Mouse (Mus musculus) kidney, adult 2 months (tissue): ENCODE results near the gene Aip. TPM values are rescaled to one million over a fixed set of nuclear protein-coding genes. Genes with fewer than 3 reads are reported as not detected.

ENCODE experiments used
- DNase-seq: peaks from one replicate; pipeline ENCODE4 v3.0.0; 2021
- H3K27ac ChIP-seq: fragments of 200-500 bp; 2 replicates; pipeline ENCODE4 v1.5.1; 2012; ENCODE audit warnings: low read depth, low read length, control low read depth, inconsistent platforms; ENCODE audit not compliant: insufficient read depth
- H3K27me3 ChIP-seq: fragments of 200-500 bp; replicated peaks from 2 replicates; pipeline ENCODE4 v1.6.1; 2012; ENCODE audit warnings: mild to moderate bottlenecking, moderate library complexity, low read length, inconsistent platforms; ENCODE audit not compliant: control insufficient read depth, insufficient read depth
- H3K36me3 ChIP-seq: fragments of 200-500 bp; 2 replicates; pipeline ENCODE4 v1.6.1; 2012; ENCODE audit warnings: mild to moderate bottlenecking, moderate library complexity, low read length, inconsistent platforms; ENCODE audit not compliant: control insufficient read depth, insufficient read depth
- H3K4me1 ChIP-seq: fragments of 200-500 bp; 2 replicates; pipeline ENCODE4 v1.6.1; 2011; ENCODE audit warnings: low read length; ENCODE audit not compliant: control insufficient read depth, insufficient read depth
- H3K4me3 ChIP-seq: fragments of 200-500 bp; 2 replicates; pipeline ENCODE4 v1.5.1; 2011; ENCODE audit warnings: mild to moderate bottlenecking, low read depth, low read length, control low read depth; ENCODE audit not compliant: insufficient read depth
- CTCF ChIP-seq: fragments of 200-500 bp; conservative IDR thresholded peaks from 2 replicates; pipeline ENCODE4 v1.5.1; 2011; ENCODE audit warnings: low read depth, mild to moderate bottlenecking, control low read depth, low read length, moderate library complexity, mixed read lengths; ENCODE audit not compliant: insufficient read depth, insufficient read length
- POLR2A ChIP-seq: fragments of 200-500 bp; IDR thresholded peaks from one replicate; pipeline ENCODE4 v1.6.1; 2011; ENCODE audit warnings: low read depth, low read length, control low read depth
- WGBS: fragments of 180-500 bp; shearing (Covaris S2); methylation state at CpG from one replicate; pipeline ENCODE4 v1.1.7; 2018; 5-methylcytosine and 5-hydroxymethylcytosine counted together
- polyA plus RNA-seq: library from polyadenylated mRNA; depleted of rRNA; stranded (reverse); fragments of >200 nt; gene quantifications from 2 replicates; pipeline ENCODE4 v1.2.3, GENCODE M21; 2012

The Aip gene
- polyA plus RNA-seq, 1 experiment: 96.2 TPM

DNA sequence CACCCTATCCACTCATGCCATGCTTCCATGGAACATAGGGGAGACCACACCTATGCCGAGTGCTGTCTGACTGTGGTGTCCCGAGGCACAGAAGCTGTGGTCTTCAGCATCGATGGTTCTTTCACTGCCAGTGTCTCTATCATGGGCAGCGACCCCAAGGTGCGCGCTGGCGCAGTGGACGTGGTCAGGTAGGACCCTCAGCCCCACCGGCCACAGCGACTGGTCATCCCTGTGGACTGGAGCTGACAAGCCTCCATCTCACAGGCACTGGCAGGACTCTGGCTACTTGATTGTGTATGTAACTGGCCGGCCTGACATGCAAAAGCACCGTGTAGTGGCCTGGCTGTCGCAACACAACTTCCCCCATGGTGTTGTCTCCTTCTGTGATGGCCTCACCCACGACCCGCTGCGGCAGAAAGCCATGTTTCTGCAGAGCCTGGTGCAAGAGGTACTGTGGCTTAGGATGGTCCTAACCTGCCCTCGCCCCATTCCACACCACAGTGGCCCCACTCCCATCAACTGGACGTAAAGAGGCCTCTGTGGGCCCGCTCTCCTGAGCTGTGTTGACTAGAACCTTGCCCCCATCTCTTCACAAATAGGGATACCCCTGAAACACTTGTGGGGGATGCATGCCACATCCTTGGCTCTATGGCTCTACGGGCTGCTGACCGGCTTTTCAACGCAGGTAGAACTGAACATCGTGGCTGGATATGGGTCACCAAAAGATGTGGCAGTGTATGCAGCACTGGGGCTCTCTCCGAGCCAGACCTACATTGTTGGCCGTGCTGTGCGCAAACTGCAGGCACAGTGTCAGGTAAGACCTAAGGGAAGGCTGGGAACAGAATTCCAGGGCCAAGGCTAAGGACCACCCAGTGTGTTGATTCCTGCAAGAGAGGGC, 13.3 kb downstream of the Aip start:
- TF ChIP-seq CTCF (no peak), POLR2A (no peak)
- no peaks in the 10 kb centered on the region for H3K36me3 ChIP-seq
- H3K27ac ChIP-seq: peak overlapping the region; percentile 65; the same call in 1 of the 2 replicates
- H3K27me3 ChIP-seq: no peaks in the 10 kb centered on the region
- DNase-seq: no peak
- no peak overlapping the region for H3K4me3 ChIP-seq
- H3K4me1 ChIP-seq: peaks cover 19% of the 10 kb centered on the region
- 95% methylated on average over 26 of the region's 26 CpGs for WGBS

DNA sequence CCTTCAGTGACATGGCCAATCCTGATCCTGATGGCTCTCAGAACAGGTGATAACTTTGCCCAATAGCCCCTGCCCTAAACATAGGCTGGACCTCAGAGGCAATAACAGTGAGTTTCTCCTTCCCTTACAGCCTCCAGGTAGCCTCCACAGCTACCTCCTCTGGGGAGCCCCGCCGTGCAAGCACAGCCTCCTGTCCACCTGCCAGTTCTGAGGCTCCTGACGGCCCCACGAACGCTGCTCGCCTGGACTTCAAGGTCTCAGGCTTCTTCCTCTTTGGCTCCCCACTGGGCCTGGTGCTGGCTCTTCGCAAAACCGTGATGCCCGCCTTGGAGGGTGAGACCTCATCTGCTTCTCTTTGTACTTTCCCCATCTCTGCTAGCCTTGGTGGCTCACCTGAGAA, 17.1 kb downstream of the Aip start:
- no peak overlapping the region for H3K27ac ChIP-seq
- H3K4me1 ChIP-seq: peaks cover 11% of the 10 kb centered on the region
- no peak for DNase-seq
- H3K36me3 ChIP-seq: no peaks in the 10 kb centered on the region
- H3K27me3 ChIP-seq: no peaks in the 10 kb centered on the region
- TF ChIP-seq CTCF: no peak
- TF ChIP-seq POLR2A: no peak
- H3K4me3 ChIP-seq: no peak overlapping the region
- 91% methylated on average over 9 of the region's 9 CpGs for WGBS

DNA sequence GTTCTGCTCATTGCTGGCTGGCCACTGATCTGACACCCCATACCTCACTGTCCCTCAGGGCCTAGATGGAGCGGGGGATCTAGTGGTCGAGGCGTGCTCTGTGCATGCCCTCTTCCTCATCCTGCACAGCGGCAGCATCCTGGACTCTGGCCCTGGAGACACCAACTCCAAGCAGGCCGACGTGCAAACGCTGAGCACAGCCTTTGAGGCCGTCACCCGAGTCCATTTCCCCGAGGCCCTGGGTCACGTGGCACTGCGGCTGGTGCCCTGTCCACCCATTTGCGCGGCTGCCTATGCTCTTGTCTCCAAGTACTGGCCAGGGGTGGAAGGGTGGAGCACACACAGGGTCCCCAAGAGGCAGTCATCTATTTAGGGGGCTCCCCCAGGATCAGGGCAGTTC, 19.0 kb downstream of the Aip start:
- Histone ChIP-seq H3K4me1 (no peaks in the 10 kb centered on the region), H3K27me3 (no peaks in the 10 kb centered on the region), H3K36me3 (no peaks in the 10 kb centered on the region), H3K4me3 (no peak overlapping the region), H3K27ac (no peak overlapping the region)
- 74% methylated on average over 14 of the region's 14 CpGs for WGBS
- DNase-seq: peak; percentile 52
- no peak for TF ChIP-seq POLR2A
- no peak for TF ChIP-seq CTCF

DNA sequence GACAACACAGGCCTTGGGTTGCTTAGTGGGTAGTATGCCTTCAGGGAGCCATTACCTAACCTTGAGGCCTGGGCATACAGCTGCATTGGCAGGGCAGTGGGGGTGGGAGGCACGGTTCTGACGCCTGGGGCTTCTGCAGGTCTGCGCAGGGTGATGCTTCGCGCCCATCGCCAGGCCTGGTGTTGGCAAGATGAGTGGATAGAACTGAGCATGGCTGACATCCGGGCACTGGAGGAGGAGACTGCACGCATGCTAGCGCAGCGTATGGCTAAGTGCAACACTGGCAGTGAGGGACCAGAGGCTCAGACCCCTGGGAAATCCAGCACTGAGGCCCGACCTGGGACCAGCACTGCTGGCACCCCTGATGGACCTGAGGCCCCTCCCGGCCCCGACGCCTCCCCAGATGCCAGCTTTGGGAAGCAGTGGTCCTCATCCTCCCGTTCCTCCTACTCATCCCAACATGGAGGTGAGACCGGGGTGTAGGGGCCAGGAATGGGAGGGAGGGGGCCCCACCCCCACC, 20.9 kb downstream of the Aip start:
- Histone ChIP-seq H3K27me3 (no peaks in the 10 kb centered on the region), H3K4me1 (no peaks in the 10 kb centered on the region), H3K36me3 (no peaks in the 10 kb centered on the region), H3K27ac (no peak overlapping the region), H3K4me3 (no peak overlapping the region)
- TF ChIP-seq POLR2A (no peak), CTCF (no peak)
- WGBS: 85% methylated on average over 16 of the region's 16 CpGs
- no peak for DNase-seq

DNA sequence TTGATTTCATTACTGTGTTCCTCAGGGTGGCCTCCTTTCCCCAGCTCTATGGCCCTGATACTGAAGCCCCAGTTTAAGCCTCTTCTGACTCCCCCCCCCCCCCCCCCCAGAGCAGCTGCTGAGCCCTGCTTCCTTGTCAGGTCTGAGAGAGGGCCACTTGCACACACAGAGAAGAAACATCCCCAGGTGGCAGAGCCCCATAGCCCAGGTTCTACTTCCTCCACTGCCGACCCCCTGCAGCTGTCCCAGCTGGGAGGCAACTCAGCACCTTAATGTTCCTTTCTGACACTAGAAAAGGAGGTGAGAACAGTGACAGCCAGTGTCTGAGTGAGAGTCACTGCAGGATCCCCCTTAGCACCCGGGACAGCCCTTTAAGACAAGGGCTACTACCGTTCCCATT, 21.9 kb downstream of the Aip start:
- no peaks in the 10 kb centered on the region for H3K27me3 ChIP-seq
- no peak for DNase-seq
- no peaks in the 10 kb centered on the region for H3K36me3 ChIP-seq
- no peak overlapping the region for H3K27ac ChIP-seq
- TF ChIP-seq POLR2A: no peak
- TF ChIP-seq CTCF: no peak
- no peak overlapping the region for H3K4me3 ChIP-seq
- 86% methylated on average over 3 of the region's 3 CpGs for WGBS
- peaks cover 1% of the 10 kb centered on the region; the same call in 1 of the 2 replicates for H3K4me1 ChIP-seq

DNA sequence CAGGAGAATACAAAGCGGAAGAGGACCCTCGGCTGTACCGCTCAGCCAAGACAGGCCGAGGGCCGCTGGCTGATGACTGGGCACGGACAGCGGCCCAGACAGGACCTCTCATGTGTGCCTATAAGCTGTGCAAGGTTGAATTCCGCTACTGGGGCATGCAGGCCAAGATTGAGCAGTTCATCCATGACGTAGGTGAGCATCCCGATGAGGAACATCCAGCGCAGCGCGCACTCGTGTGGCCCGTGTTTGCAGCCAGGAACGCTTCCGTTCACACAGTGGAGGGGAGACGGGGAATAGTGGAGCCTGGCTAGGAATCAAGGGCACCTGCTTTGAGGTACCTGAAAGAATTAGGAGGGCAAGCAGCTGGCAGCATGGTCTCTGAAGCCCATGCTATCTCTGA, 22.4 kb downstream of the Aip start:
- TF ChIP-seq POLR2A (no peak), CTCF (no peak)
- Histone ChIP-seq H3K27me3 (no peaks in the 10 kb centered on the region), H3K4me3 (no peak overlapping the region), H3K4me1 (peaks cover 6% of the 10 kb centered on the region; the same call in 1 of the 2 replicates), H3K27ac (no peak overlapping the region), H3K36me3 (no peaks in the 10 kb centered on the region)
- no peak for DNase-seq
- 93% methylated on average over 18 of the region's 18 CpGs for WGBS

DNA sequence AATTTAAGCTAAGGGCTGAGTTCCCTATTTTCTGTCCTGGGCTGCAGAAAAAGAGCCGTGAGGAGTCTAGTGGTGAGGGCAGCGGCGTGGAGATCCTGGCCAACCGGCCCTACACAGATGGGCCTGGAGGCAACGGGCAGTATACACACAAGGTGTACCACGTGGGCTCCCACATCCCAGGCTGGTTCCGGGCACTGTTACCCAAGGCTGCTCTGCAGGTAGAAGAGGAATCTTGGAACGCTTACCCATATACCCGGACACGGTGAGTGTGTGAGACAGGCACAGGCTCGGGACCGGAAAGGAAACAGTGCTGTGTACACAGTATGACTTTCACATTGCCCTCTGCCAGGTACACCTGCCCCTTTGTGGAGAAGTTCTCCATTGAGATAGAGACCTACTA, 23.0 kb downstream of the Aip start:
- Histone ChIP-seq H3K27ac (no peak overlapping the region), H3K36me3 (no peaks in the 10 kb centered on the region), H3K27me3 (no peaks in the 10 kb centered on the region), H3K4me1 (peaks cover 7% of the 10 kb centered on the region; the same call in 1 of the 2 replicates), H3K4me3 (no peak overlapping the region)
- 95% methylated on average over 12 of the region's 12 CpGs for WGBS
- DNase-seq: no peak
- TF ChIP-seq CTCF: no peak
- TF ChIP-seq POLR2A: no peak
